Mouse (Mus musculus): Measurements from ENCODE around the gene Tbpl2.

Tbpl2 gene

DNA sequence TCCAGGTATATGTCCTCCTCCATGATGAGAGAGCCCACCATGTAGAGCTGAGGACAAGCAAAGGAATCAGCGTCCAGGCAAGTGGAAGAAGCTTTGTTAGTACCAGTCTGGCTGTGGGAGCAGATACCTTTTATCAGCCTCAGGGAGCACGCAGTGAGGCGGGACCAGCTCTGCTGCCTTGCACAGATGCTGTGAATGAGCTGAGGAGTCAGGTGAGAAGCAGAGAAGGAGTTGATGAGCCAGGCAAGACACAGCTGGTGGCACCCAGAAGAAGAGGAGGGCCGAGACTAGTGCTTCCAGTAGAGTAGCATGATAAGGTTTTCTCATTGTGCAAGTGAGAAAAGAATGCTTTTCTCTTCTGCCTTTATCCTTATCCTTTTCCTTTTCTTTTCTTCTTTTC, at the start of gene Tbpl2:
Gene Tbpl2 (minus strand): TSS at position 101 of the 400 bp plus-strand sequence.
- DNase-seq (ENCODE audit: low read depth, low spot score), result no peak

DNA sequence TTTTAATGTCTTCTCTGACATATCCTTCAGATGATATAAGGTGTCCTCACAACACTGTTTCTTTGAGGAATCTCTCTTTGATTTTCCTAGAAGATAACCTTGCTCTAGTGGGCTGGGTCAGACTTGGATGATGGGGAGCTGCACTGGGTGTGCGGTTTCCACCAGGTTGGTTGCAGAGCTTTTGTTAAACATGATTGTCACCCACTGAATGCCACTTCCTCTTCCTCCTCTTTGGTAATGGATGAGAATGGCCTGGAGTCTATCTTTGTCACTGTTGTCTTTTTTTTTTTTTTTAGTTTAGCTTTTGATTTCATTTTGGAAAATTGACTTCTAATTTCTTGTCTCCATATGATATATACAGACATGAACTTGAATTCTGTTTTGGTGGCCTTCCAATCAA, 38.0 kb upstream of the Tbpl2 start:
- no peak for DNase-seq (ENCODE audit: low read depth, low spot score)

DNA sequence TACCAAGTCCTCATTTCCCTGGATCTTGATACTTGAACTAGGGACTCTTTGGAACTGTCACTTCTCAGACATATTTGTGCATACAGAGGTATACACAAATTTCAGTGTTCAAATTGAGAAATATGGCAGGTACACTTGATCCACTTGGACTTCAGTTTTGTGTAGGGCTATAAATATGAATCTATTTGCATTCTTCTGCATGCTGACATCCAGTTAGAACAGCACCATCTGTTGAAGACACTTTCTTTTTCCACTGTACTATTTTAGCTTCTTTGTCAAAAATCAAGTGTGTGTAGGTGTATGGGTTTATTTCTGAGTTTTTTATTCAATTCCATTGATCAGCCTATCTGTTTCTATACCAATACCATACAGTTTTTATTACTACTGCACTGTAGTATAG, 12.7 kb upstream of the Tbpl2 start:
- DNase-seq (ENCODE audit: low read depth, low spot score), result peak; percentile 50

DNA sequence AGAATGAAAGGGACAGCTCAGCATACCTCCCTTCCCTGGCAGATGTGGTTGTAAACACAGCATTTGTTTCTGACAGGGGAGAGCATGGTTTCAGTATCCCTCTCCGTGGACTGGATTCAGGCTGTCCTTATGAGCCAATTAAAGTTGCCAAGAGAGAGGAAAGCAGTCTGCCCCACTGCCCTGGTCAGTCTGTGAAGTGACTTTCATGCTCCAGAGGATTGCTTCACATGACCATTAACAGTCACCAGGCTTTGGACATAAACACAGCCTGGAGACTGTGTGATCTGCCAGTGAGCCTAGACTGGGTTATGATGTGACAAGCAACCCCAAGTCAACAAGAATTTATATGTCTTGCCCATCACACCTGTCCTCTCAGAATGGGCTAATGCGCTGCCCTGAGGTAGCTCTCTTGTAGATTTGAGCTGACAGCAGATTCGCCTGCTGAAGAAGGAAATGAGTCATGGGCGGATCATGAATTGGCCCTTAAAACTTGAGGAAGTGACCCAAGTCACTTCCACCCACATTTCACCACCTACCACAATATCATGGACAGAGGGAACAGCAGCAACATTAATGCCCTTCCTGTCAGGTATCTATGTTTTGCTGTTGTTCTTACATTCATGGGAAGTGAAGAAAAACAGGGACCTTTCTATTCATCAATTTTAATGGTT, 7.4 kb upstream of the Tbpl2 start:
- DNase-seq (ENCODE audit: low read depth, low spot score), result no peak

DNA sequence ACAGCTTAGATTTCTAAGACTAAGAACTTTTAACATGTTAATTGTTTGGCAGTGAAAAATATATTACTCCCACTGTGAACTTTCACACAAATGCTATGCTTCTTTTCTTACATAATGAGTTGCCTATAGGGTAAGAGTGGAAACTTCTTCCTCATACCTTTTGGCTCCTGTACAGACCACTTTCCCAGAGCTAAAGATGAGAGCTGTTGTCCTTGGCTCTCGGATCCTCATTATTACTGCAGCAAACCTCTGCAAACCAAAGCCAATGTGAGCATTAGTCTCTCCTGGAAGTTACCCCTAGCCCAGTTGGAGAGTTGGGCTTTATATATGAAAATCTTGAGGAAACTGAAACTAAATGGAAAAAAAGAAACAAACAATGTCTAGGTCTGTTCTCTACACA, 5.5 kb downstream of the Tbpl2 start:
- no peak for DNase-seq (ENCODE audit: low read depth, low spot score)

DNA sequence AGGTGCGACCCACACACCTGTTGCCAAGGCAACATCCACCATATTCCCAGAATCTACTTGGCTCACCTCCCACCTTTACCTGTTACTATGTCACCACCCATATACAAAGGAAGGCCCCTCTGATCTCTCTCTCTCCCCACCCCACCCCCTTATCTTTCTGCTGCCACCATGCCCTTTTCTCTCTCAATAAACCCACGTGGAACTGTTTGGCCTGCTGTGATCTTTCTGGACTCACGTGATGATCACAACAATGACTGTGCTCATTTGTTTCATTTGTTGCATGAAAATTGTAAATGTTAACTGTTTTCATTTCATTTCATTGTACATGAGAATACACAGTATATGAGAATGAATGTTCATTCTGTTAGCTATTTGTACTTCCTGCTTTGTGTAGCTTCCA, 45.9 kb downstream of the Tbpl2 start:
- no peak for DNase-seq (ENCODE audit: low read depth, low spot score)

DNA sequence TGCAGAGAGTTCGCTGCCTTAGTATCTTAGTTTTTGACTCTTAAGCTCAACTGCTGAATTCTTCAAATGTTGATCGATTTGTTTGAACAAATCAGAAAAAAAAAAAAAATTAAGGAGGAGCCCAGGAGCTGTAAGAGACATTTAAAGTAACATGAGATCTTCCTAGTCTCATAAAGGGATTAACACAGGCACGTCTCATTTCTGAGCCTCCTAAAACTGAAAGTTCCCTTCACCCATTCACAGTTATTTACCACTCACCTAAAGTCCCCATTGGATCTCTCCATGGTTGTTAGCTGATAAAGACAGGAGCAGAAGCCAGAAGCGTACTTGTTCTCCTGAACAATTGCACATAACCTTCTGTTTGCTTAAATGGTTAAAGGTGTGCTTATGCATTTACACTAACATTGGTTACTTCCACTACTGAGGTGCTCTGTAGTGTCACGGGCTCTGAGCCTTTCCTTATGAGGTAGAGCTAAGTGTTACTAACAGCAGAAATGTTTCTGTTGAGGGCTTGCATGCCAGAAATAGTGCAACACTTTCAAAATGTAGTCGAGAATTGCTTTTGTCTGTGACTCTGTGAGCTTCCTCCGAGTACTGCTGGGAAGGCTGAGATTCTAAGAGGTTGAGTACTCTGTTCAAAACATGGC, 46.9 kb downstream of the Tbpl2 start, which contains the start of gene Hnmt:
Gene Hnmt (minus strand): TSS at position 51 of the 647 bp plus-strand sequence.
- DNase-seq (ENCODE audit: low read depth, low spot score), result peak; percentile 15

DNA sequence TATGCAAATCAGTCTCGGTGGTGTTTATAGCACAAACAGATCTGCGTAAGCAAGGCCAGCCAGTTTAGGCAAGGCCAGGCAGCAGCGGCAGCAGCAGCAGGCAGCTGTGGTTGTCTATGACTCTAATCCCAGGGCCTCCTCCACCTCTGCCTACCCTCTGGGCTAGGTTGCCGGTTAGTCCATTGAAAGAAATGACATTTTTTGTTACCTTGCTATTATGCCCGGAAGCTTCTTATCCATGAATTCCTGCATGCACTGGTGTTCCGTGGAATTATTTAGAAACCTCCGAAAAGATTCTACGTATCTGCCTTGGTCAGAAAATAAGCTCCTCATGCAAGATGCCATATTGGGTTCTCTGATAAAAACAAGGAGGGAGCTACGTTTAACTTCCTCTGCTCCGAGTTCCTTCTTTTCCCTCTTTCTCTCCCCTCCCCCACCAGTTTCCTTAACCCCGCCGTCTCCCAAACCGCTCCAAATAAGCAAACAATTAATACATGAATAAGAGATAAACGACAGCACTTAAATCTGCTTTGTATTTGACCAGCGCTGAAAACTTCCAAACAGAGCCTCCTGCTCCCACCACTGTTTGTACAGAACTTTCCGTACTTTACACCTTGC, 47.8 kb downstream of the Tbpl2 start:
- peak; percentile 52 for DNase-seq (ENCODE audit: low read depth, low spot score)

DNA sequence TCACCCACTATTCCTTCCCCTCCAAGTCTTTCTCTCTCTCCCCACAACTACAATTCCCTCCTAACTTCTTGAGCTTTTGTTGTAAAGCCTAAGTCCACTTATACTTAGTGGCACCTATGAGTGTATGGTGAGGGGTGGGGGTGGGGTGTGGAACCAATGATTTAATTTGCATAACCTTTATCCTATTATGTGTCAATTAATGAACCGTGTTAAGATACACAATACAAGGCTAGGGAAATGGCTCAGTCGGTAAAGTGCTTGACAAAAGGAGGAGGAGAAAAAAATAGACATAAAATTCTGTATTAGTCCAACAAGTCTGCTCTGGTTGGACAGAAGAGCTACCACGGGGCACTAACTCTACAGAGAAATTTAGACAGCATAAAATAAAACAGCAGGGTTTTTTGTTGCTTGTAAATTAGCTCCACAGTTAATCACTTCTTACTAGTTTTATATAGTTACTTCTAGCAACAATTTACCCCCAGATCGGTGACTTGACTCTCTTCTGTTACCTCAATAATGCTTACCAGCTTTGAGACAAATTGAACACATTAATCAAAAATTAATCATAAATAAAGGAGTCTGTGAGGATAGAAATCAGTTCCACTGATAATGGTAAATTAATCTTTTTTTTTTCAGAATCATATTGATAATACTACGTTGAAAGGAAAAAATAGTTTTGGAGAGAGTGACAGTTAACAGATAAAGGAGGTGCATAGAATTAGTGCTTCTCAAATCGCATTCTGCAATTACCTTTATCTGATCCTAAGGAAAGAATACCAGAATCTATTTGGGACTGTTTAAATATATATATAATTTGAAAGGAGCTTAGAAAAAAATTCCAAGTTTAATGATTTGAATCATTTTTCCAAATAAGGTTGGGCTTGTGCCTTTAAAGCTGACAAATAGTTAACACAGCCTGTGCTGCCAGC, 48.6 kb downstream of the Tbpl2 start:
- DNase-seq (ENCODE audit: low read depth, low spot score), result no peak

DNA sequence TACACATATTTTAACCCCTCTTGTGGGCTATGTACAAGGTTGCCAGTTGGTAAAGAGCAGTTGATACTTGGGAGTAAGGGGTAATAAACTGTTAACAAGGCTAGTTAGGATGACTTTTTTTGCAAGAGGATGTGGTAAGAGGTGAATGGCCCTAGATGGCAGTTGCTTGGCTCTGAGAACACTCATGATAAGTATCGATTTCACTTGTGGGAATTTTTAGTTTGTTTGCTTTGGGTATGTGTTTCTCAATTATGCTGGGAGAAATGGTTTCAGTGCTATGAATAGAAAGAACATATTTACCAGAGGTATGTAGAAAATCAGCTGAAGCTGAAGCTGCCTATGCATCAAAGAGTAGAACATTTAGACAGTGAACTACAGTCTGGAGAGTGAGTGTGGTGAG, 53.5 kb downstream of the Tbpl2 start:
- DNase-seq (ENCODE audit: low read depth, low spot score), result no peak

DNA sequence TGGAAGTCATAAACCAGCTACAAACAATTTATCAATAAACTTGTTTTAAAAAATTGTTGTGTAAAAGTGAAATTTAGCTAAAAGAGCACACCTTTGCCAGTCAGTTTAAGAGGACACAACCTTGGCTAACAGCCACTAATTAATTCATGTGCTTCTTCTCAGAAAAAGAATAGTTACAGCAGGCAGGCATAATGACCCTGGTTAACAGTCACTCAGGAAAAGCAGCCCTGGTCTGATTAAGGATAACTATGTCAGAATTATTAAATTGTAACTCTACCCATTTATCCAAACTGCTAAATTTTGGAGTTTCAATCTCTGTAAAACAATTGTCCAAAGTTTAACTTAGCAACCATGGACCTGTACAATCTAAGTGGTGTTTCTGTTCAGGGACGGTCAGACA, 55.9 kb downstream of the Tbpl2 start:
- no peak for DNase-seq (ENCODE audit: low read depth, low spot score)

All from telencephalon, adult 2 months (tissue).